Mouse (Mus musculus): Measurements from ENCODE around the gene Prpf3. TPM values are rescaled to one million over a fixed set of nuclear protein-coding genes. Genes with fewer than 3 reads are reported as not detected.
A peak's percentile ranks its signal among the peaks of the same experiment; 100 is the strongest.
"Not testable (repeated sequence)": the region's sequence is repeated elsewhere in the genome, so short reads cannot be mapped to it uniquely, and the experiment has no call there.

Prpf3 gene
- polyA plus RNA-seq, 1 experiment from 2014 or later, result 30.7 TPM

GRCm38 (mm10) chr3:95893606-95894316 is 38.1 kb upstream of the Prpf3 start, which contains the start of gene Aph1a:
Gene Aph1a (plus strand): TSS chr3:95893969.
- not testable (repeated sequence) for H3K36me3 ChIP-seq; H3K27me3 ChIP-seq; H3K9me3 ChIP-seq (replicated peaks)
- Histone ChIP-seq H3K27ac (peak within 1 kb of the TSS; percentile 73), H3K9ac (peak within 1 kb of the TSS; percentile 82), H3K4me2 (peak within 1 kb of the TSS; percentile 75), H3K4me1 (replicated peaks) (peaks cover 43% of the 10 kb centered on the region), H3K4me3 (replicated peaks) (peak within 1 kb of the TSS; percentile 72)
- ATAC-seq (ENCODE audit: low read depth) (peak; percentile 98), DNase-seq (peak; percentile 96)
- 1% methylated on average over 26 of the region's 43 CpGs for WGBS (ENCODE audit: insufficient replicate concordance)

- Histone ChIP-seq H3K27me3 (no peaks in the 10 kb centered on the region), H3K27ac (0 out of 2 replicates have a peak overlapping the region, but pooled peaks have one; percentile 24), H3K36me3 (0 out of 2 replicates have a peak, but pooled peaks cover 6% of the 10 kb centered on the region), H3K9ac (peak overlapping the region; percentile 59), H3K4me1 (replicated peaks) (peaks cover 43% of the 10 kb centered on the region), H3K4me3 (replicated peaks) (peak overlapping the region; percentile 72), H3K4me2 (peak overlapping the region; percentile 66), H3K9me3 (replicated peaks) (no peaks in the 10 kb centered on the region)
- ATAC-seq (ENCODE audit: low read depth) (no peak), DNase-seq (no peak)
- 14% methylated on average over 7 of the region's 7 CpGs for WGBS (ENCODE audit: insufficient replicate concordance)
Observed at GRCm38 (mm10) chr3:95893126-95893525, 37.4 kb upstream of the Prpf3 start.

GRCm38 (mm10) chr3:95892066-95893052 is 36.7 kb upstream of the Prpf3 start:
- Histone ChIP-seq H3K36me3 (0 out of 2 replicates have a peak, but pooled peaks cover 6% of the 10 kb centered on the region), H3K27ac (peak overlapping the region; percentile 44), H3K9ac (peak overlapping the region; percentile 36; the same call in 1 of the 2 replicates), H3K9me3 (replicated peaks) (no peaks in the 10 kb centered on the region), H3K4me3 (replicated peaks) (peak overlapping the region; percentile 20; the same call in 1 of the 2 replicates), H3K4me1 (replicated peaks) (peaks cover 43% of the 10 kb centered on the region), H3K4me2 (peak overlapping the region; percentile 66), H3K27me3 (no peaks in the 10 kb centered on the region)
- 29% methylated on average over 11 of the region's 11 CpGs for WGBS (ENCODE audit: insufficient replicate concordance)
- no peak for ATAC-seq (ENCODE audit: low read depth)
- DNase-seq, result no peak

GRCm38 (mm10) chr3:95891211-95892065 is 35.8 kb upstream of the Prpf3 start, which contains the start of gene BC028528:
Gene BC028528 (minus strand): TSS chr3:95892005.
- H3K27me3 ChIP-seq, result no peaks in the 10 kb centered on the region
- peak within 1 kb of the TSS; percentile 52 for H3K4me2 ChIP-seq
- WGBS (ENCODE audit: insufficient replicate concordance), result 20% methylated on average over 12 of the region's 12 CpGs
- DNase-seq (no peak), ATAC-seq (ENCODE audit: low read depth) (no peak)
- peak within 1 kb of the TSS; percentile 20 for H3K4me3 ChIP-seq (replicated peaks)
- no peaks in the 10 kb centered on the region for H3K9me3 ChIP-seq (replicated peaks)
- peak within 1 kb of the TSS; percentile 44 for H3K27ac ChIP-seq
- H3K36me3 ChIP-seq, result 0 out of 2 replicates have a peak, but pooled peaks cover 6% of the 10 kb centered on the region
- peaks cover 43% of the 10 kb centered on the region for H3K4me1 ChIP-seq (replicated peaks)
- H3K9ac ChIP-seq, result peak within 1 kb of the TSS; percentile 36; the same call in 1 of the 2 replicates

GRCm38 (mm10) chr3:95889664-95890063 is 34.0 kb upstream of the Prpf3 start:
- Histone ChIP-seq H3K4me1 (replicated peaks) (peaks cover 32% of the 10 kb centered on the region), H3K27ac (no peak overlapping the region), H3K36me3 (no peaks in the 10 kb centered on the region), H3K4me3 (replicated peaks) (no peak overlapping the region), H3K9me3 (replicated peaks) (no peaks in the 10 kb centered on the region), H3K9ac (no peak overlapping the region), H3K4me2 (no peak overlapping the region), H3K27me3 (no peaks in the 10 kb centered on the region)
- DNase-seq (no peak), ATAC-seq (ENCODE audit: low read depth) (no peak)
- WGBS (ENCODE audit: insufficient replicate concordance), result 68% methylated on average over 3 of the region's 3 CpGs

- 68% methylated on average over 4 of the region's 4 CpGs for WGBS (ENCODE audit: insufficient replicate concordance)
- Histone ChIP-seq H3K4me1 (replicated peaks) (peaks cover 26% of the 10 kb centered on the region), H3K36me3 (no peaks in the 10 kb centered on the region), H3K9me3 (replicated peaks) (no peaks in the 10 kb centered on the region), H3K4me2 (no peak overlapping the region), H3K27me3 (peaks cover 9% of the 10 kb centered on the region), H3K4me3 (replicated peaks) (no peak overlapping the region), H3K9ac (no peak overlapping the region), H3K27ac (no peak overlapping the region)
- DNase-seq, result no peak
- ATAC-seq (ENCODE audit: low read depth), result no peak
Observed at GRCm38 (mm10) chr3:95887596-95887995, 31.9 kb upstream of the Prpf3 start.

GRCm38 (mm10) chr3:95884400-95884799 is 28.7 kb upstream of the Prpf3 start:
- no peaks in the 10 kb centered on the region for H3K36me3 ChIP-seq
- ATAC-seq (ENCODE audit: low read depth) (no peak), DNase-seq (no peak)
- no peak overlapping the region for H3K27ac ChIP-seq
- WGBS (ENCODE audit: insufficient replicate concordance), result 74% methylated on average over 5 of the region's 5 CpGs
- peaks cover 22% of the 10 kb centered on the region for H3K4me1 ChIP-seq (replicated peaks)
- no peak overlapping the region for H3K9ac ChIP-seq
- H3K4me2 ChIP-seq, result no peak overlapping the region
- peaks cover 28% of the 10 kb centered on the region for H3K27me3 ChIP-seq
- H3K4me3 ChIP-seq (replicated peaks), result no peak overlapping the region
- H3K9me3 ChIP-seq (replicated peaks), result no peaks in the 10 kb centered on the region

GRCm38 (mm10) chr3:95882816-95883425 is 27.2 kb upstream of the Prpf3 start:
- Histone ChIP-seq H3K27ac (no peak overlapping the region), H3K36me3 (no peaks in the 10 kb centered on the region), H3K9me3 (replicated peaks) (no peaks in the 10 kb centered on the region), H3K4me1 (replicated peaks) (peaks cover 22% of the 10 kb centered on the region), H3K4me3 (replicated peaks) (peak overlapping the region; percentile 56), H3K4me2 (peak overlapping the region; percentile 92), H3K9ac (peak overlapping the region; percentile 59), H3K27me3 (peaks cover 28% of the 10 kb centered on the region)
- DNase-seq (no peak), ATAC-seq (ENCODE audit: low read depth) (no peak)
- WGBS (ENCODE audit: insufficient replicate concordance), result 2% methylated on average over 24 of the region's 24 CpGs

- Histone ChIP-seq H3K27me3 (peaks cover 28% of the 10 kb centered on the region), H3K4me2 (peak within 1 kb of the TSS; percentile 92), H3K9me3 (replicated peaks) (no peaks in the 10 kb centered on the region), H3K4me3 (replicated peaks) (peak within 1 kb of the TSS; percentile 56), H3K27ac (no peak within 1 kb of the TSS), H3K4me1 (replicated peaks) (peaks cover 22% of the 10 kb centered on the region), H3K36me3 (no peaks in the 10 kb centered on the region), H3K9ac (peak within 1 kb of the TSS; percentile 59)
- WGBS (ENCODE audit: insufficient replicate concordance), result 1% methylated on average over 66 of the region's 66 CpGs
- DNase-seq (peak; percentile 86), ATAC-seq (ENCODE audit: low read depth) (peak; percentile 94)
Observed at GRCm38 (mm10) chr3:95881979-95882815, 26.5 kb upstream of the Prpf3 start, which contains the start of gene Ciart. Gene Ciart (minus strand): TSS chr3:95882251.
